Mouse (Mus musculus) neural tube, embryonic 11.5 days (tissue): ENCODE results near the gene Cacna1a. TPM values are rescaled to one million over a fixed set of nuclear protein-coding genes. Genes with fewer than 3 reads are reported as not detected.

Experiments
- ATAC-seq: fragments of 200-750 bp; cut with Nextera tagmentation; 2 replicates; pipeline ENCODE4 v1.8.0; 2017; ENCODE audit warnings: moderate number of reproducible peaks, mild to moderate bottlenecking, moderate TSS enrichment, moderate library complexity; ENCODE audit not compliant: insufficient read depth, low FRiP score, low TSS enrichment
- DNase-seq: peaks from one replicate; pipeline ENCODE4 v3.0.0-alpha.2; 2015; ENCODE audit warnings: low spot score
- H3K27ac ChIP-seq: fragments of 300-500 bp; sonication (generic); 2 replicates; pipeline ENCODE4 v1.5.1; 2014; ENCODE audit warnings: low read depth, mild to moderate bottlenecking, low read length
- H3K27me3 ChIP-seq: fragments of 300-500 bp; sonication (generic); 2 replicates; pipeline ENCODE4 v1.6.1; 2014; ENCODE audit warnings: mild to moderate bottlenecking, low read length, mixed read lengths; ENCODE audit not compliant: control insufficient read depth, insufficient read depth
- H3K36me3 ChIP-seq: fragments of 300-500 bp; sonication (generic); 2 replicates; pipeline ENCODE4 v1.6.1; 2014; ENCODE audit warnings: mild to moderate bottlenecking, low read length, moderate library complexity, mixed read lengths; ENCODE audit not compliant: control insufficient read depth, insufficient read depth
- H3K4me1 ChIP-seq: fragments of 300-500 bp; sonication (generic); 2 replicates; pipeline ENCODE4 v1.6.1; 2014; ENCODE audit warnings: low read length, mixed read lengths; ENCODE audit not compliant: control insufficient read depth, insufficient read depth
- H3K4me2 ChIP-seq: fragments of 300-500 bp; sonication (generic); 2 replicates; pipeline ENCODE4 v1.6.1; 2014; ENCODE audit warnings: low read depth, mild to moderate bottlenecking, moderate library complexity
- H3K4me3 ChIP-seq: fragments of 300-500 bp; sonication (generic); 2 replicates; pipeline ENCODE4 v1.5.1; 2014; ENCODE audit warnings: low read depth, low read length
- H3K9ac ChIP-seq: fragments of 300-500 bp; sonication (generic); 2 replicates; pipeline ENCODE4 v1.6.1; 2014; ENCODE audit warnings: mild to moderate bottlenecking, low read length
- H3K9me3 ChIP-seq: fragments of 300-500 bp; sonication (generic); 2 replicates; pipeline ENCODE4 v1.6.1; 2016; ENCODE audit warnings: low read length; ENCODE audit not compliant: control insufficient read depth
- WGBS: fragments of 180-500 bp; shearing (Covaris S2); extraction: QIAGEN DNeasy Blood & Tissue Kit; methylation state at CpG from one replicate; pipeline ENCODE4 v1.1.7; 2014; 5-methylcytosine and 5-hydroxymethylcytosine counted together
- polyA plus RNA-seq: library from polyadenylated mRNA; unstranded; fragments of >200 nt; fragmentation: Nextera tagmentation; extraction: Ambion mirVana; gene quantifications from 2 replicates; pipeline ENCODE4 v1.2.1, GENCODE M21; 2014

Gene Cacna1a
- polyA plus RNA-seq, 1 experiment from 2014 or later = 6.9 TPM

DNA sequence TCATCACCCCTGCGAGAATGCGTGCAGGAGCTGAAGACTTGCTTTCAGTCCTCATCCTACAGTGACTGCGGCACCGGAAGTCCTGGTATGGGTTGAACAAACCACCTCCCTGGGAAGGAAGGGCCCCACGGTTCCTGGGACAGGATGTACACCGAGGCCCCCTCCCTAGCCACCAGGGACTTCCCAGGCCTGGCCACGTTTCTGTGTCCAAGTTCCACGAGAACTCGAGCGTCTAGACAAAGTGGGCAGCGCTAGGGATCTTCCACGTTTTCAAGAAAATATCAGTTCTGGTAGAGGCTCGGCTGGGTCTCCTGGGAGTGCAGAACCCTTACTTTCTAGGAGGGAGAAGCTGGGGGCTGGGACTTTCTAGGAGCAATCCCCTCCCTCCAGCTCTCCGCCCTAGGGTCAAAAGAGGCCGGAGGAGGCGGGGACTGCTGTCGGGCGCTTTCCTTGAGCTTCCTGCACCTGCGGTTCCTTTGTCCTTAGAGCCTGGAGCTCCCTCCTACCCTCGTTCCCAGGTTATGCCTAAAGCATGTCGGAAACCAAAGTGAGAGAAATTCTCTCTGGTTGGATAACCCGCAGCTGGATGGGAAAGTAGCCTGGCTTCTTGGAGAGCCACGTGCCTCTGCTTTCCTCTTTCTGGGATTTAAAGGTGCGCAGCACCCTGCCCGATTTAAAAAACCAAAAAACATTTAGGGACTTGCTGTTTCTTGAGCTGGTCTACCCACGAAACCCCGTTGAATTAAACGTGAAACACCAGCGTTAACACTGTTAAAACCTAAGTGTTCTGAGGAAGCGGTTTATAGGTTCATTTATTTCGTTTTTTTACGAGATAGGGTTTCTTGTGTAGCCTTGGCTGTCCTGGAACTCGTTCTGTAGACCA lies 271.9 kb downstream of the Cacna1a start:
- ATAC-seq (no peak), DNase-seq (peak; percentile 70)
- H3K4me1 ChIP-seq = peaks cover 42% of the 10 kb centered on the region
- peak overlapping the region; percentile 91 for H3K9ac ChIP-seq
- no peaks in the 10 kb centered on the region for H3K27me3 ChIP-seq
- 2% methylated on average over 33 of the region's 33 CpGs for whole genome bisulfite sequencing
- H3K9me3 ChIP-seq = no peaks in the 10 kb centered on the region
- no peaks in the 10 kb centered on the region for H3K36me3 ChIP-seq
- H3K27ac ChIP-seq = peak overlapping the region; percentile 75
- peak overlapping the region; percentile 91 for H3K4me3 ChIP-seq
- peak overlapping the region; percentile 90 for H3K4me2 ChIP-seq

DNA sequence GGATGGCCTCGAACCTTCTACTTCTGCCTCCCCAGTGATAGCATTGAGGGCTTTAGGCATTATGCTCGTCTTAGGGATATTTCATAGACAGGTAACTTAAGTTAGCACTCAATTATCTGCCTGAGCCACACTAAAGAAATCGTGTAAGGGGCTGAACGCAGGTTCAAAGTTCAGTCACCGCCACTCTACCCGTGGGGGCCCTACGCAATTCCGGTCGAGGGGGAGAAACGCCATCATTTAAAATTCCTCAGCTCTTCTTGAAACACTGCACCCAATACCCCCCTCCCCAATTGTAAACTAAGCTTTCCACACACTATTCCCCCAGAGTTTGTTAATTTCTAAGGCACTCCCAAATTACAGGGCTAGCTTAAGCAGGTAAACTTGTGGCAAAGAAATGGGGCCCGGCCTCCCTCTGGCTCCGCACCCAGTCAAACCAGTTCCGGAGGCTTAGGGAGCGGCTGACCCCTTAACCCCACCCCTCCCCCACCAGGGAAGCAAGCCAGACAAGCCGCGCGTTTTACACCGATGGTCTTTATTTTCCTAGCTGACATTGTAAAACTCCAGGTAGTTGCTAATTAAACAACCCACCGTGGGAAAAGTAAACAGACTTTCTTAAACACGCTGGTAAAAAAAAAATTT lies 272.7 kb downstream of the Cacna1a start:
- Histone ChIP-seq H3K36me3 (no peaks in the 10 kb centered on the region), H3K27me3 (no peaks in the 10 kb centered on the region), H3K9me3 (no peaks in the 10 kb centered on the region), H3K4me3 (peak overlapping the region; percentile 91), H3K27ac (peak overlapping the region; percentile 75), H3K9ac (peak overlapping the region; percentile 91), H3K4me2 (peak overlapping the region; percentile 90), H3K4me1 (peaks cover 34% of the 10 kb centered on the region)
- under 1% methylated on average over 20 of the region's 20 CpGs for WGBS
- ATAC-seq = no peak
- DNase-seq = peak; percentile 58

DNA sequence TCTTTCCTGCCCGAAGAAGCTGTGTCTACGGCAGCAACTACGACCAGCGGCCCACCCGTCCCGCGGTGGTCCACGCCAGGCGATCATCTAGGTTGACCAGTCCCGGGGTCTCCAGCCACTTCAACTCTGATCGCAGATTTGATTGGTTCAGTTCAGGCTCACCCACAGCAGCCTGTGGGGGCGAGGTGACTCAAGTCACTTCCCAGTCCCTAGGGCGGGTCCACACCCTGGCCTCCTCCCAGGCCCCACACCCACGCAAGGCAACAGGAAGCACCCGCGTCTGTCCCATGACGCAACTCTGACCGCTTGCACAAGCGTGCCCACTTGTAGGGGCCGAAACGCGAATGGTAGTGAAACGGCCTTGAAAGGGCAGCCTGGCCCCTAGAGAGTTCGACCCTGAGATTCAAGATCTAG lies 273.2 kb downstream of the Cacna1a start:
- Histone ChIP-seq H3K9me3 (no peaks in the 10 kb centered on the region), H3K27ac (peak overlapping the region; percentile 75), H3K4me1 (peaks cover 31% of the 10 kb centered on the region), H3K4me3 (peak overlapping the region; percentile 91), H3K27me3 (no peaks in the 10 kb centered on the region), H3K36me3 (no peaks in the 10 kb centered on the region), H3K4me2 (peak overlapping the region; percentile 90), H3K9ac (peak overlapping the region; percentile 91)
- DNase-seq = peak; percentile 53
- ATAC-seq = no peak
- WGBS = under 1% methylated on average over 24 of the region's 24 CpGs

DNA sequence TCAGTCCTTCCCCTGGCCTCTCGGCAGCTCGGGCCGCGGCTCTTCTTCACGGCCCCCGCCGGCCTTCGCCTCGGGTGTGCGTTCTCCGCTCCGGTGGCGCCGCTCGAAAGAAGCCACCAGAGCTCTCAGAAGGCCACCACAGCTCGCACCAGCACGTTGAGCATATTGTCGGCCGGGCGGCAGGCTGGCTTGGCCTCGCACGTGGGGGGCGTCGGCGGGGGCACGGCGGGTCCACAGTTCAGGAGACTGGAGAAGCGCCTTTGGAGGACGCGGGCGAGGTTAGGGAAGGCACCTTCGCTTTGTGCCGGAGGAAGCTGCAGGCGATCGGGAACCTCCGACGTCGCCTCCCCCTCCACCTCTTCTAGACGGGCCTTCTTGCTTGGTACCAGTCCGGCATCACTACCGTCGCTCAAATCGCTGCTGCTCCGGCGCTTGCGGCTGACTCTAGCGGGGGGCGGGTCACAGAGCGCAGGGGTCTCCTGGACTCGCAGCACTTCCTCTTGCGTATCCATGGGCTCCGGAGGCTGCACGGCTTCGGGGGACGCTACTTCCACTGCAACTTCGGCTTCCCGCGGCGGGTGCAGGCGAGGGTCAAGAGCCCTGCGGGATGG lies 273.8 kb downstream of the Cacna1a start:
- WGBS = under 1% methylated on average over 61 of the region's 61 CpGs
- Histone ChIP-seq H3K4me1 (peaks cover 25% of the 10 kb centered on the region), H3K27me3 (no peaks in the 10 kb centered on the region), H3K9me3 (no peaks in the 10 kb centered on the region), H3K27ac (peak overlapping the region; percentile 75), H3K9ac (peak overlapping the region; percentile 91), H3K4me2 (peak overlapping the region; percentile 90), H3K4me3 (peak overlapping the region; percentile 91), H3K36me3 (no peaks in the 10 kb centered on the region)
- ATAC-seq = peak; percentile 1; the same call in 1 of the 2 replicates
- DNase-seq = no peak

DNA sequence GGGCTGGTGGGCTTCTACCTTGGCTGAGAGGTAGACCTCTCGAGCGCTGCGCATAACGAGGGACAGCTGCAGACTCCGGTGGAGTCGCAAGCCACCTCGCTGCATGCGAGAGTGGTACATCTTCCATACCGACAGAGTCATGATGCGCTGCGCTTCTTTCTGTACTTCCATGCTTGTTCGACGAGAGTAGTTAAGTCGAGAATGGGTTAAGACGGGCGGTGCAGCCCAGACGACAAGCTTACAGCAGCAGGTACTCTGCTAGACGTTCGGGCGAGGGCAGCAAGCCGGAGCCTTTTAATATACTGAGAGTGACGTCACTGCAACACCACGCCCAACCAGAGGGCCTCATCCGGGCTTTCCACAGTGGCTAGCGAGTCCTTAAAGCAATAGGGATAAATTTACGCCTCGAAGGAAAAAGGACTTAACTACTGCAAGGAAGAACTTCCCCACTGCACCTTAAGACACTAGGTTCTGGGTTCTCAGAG lies 274.4 kb downstream of the Cacna1a start, which contains the start of gene Ier2:
TSS of gene Ier2 (minus strand) at position 272 of the 485 bp plus-strand sequence.
- under 1% methylated on average over 27 of the region's 27 CpGs for WGBS
- ATAC-seq = peak; percentile 71
- H3K4me1 ChIP-seq = peaks cover 20% of the 10 kb centered on the region

DNA sequence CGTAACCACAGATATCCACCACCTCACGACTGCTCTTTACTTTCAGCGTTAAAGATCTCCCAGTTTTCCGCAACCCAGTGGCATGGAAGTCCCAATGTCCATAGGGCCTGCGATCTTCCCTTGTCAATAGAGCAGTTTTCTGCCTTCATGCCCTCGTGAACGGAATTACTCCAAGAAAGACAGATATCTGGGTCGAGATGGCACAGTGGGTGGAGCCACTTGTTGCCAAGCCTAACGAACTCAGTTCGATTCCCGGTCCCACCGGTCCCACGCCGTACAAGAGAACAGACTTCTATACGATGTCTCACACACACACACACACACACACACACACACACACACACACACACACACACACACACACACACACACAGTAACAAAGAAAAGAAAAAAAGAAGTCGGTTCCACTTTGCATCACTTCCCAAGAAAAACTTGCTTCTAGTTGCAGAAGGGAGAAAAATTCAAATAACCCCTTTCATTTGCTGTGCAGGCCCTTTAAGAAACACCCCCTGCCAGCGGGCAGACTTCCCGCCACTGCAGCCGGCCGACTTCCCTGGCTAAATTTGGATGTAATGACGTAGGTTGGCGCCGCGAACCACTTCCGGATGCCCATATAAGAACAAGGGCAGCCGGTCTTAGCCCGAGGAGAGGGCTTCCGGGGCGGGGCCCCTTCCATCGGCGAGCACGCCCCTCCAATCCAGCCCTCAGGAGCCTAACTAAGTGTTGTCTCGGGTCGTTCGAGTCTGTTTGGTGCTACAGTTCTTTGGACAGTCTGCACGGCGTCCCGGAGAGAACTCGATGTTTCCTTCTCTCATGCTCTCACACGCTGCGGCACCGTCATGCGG lies 275.5 kb downstream of the Cacna1a start:
- DNase-seq (peak; percentile 96), ATAC-seq (peak; percentile 85)
- Histone ChIP-seq H3K9ac (peak overlapping the region; percentile 76), H3K4me3 (peak overlapping the region; percentile 91), H3K27me3 (no peaks in the 10 kb centered on the region), H3K4me2 (peak overlapping the region; percentile 90), H3K27ac (peak overlapping the region; percentile 84), H3K9me3 (no peaks in the 10 kb centered on the region), H3K36me3 (no peaks in the 10 kb centered on the region), H3K4me1 (peaks cover 19% of the 10 kb centered on the region)
- 2% methylated on average over 43 of the region's 43 CpGs for WGBS

More for the DNA sequence above, 274.4 kb downstream of the Cacna1a start, which contains the start of gene Ier2:
- Histone ChIP-seq H3K27me3 (no peaks in the 10 kb centered on the region), H3K27ac (peak within 1 kb of the TSS; percentile 75), H3K9me3 (no peaks in the 10 kb centered on the region), H3K9ac (peak within 1 kb of the TSS; percentile 91), H3K4me3 (peak within 1 kb of the TSS; percentile 91), H3K36me3 (no peaks in the 10 kb centered on the region), H3K4me2 (peak within 1 kb of the TSS; percentile 90)
- peak; percentile 94 for DNase-seq

DNA sequence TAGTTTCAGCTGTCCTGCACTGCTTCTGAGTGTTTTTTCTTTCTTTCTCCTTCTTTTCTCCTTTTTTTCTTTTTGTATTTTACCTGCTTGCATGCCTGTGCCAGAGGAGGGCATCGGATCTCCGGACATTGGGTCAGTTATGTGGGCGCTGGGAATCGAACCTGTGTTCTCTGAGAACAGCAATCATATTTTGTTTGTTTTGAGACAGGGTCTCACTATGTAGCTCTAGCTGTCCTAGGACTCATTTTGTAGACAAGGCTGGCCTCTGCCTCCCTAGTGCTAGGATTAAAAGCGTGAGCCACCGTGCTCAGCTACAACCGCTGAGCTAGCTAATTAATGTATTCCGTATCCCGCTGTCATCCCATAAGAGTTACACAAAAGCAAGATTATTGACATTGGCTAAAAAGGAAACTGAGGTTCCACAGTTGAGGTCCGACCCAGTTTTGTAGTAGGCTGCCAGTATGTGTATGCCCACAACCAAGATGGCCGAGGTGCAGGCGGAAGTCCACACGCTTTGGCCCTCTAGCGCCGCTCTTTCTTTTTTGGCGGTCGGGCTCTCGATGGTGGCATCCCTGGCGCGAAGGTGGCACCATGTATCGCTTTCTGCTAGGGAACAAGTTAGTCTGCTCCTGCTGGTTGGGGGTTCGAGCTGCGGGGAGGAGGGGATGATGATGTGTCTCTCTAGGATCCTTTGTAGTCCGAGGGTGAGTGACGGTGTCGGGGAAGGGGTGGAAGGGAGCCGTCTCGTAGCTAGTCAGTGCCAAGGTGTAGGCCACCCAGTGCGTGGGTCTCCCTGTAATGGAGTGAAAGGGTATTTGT lies 276.5 kb downstream of the Cacna1a start:
- H3K4me3 ChIP-seq = peak overlapping the region; percentile 91
- H3K36me3 ChIP-seq = no peaks in the 10 kb centered on the region
- DNase-seq = peak; percentile 86
- peak; percentile 32; the same call in 1 of the 2 replicates for ATAC-seq
- under 1% methylated on average over 29 of the region's 29 CpGs for WGBS
- no peaks in the 10 kb centered on the region for H3K9me3 ChIP-seq
- H3K4me1 ChIP-seq = peaks cover 16% of the 10 kb centered on the region
- peak overlapping the region; percentile 84 for H3K27ac ChIP-seq
- H3K9ac ChIP-seq = peak overlapping the region; percentile 76
- no peaks in the 10 kb centered on the region for H3K27me3 ChIP-seq
- H3K4me2 ChIP-seq = peak overlapping the region; percentile 90
